8 mouse cellular contexts compared by ENCODE assay signal in the genomic region with DNA sequence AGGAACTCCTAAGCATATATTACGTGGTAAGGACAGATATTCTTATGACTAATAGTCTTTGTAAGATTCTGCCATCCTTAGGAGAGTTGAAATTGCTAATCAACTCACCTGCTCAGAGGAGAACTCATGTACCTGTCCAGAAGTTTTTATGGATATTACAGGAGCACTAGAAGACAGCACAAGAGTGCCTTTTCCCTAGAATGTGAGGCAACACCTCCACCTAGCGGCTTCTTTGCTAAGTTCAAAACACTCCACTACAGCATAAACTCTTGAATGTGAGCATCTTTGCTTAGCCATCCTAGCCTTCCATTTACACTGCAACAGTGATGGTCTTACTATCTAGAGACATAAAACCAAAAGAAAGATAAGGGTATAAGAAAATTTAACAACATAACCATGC.
DNase-seq lines count a peak whose midpoint lies in the region; ATAC-seq lines count a peak whose summit lies in the region.

No protein-coding gene starts in this region.

- H3K27me3 ChIP-seq in forebrain, embryonic 12.5 days, result no peaks in the 10 kb centered on the region
- no peaks in the 10 kb centered on the region for H3K27me3 ChIP-seq in kidney, embryonic 14.5 days (ENCODE audit: control insufficient read depth, insufficient read depth, low read length)
- H3K27me3 ChIP-seq in limb, embryonic 10.5 days (ENCODE audit: low read depth, poor library complexity, severe bottlenecking), result no peaks in the 10 kb centered on the region

- peak; percentile 72 for DNase-seq in testis, postnatal 10 days (ENCODE audit: low spot score)
- no peak for DNase-seq in testis, postnatal 14 days (ENCODE audit: low spot score)
- DNase-seq in adrenal gland, postnatal 25 days, result peak; percentile 30
- peak; percentile 53 for DNase-seq in limb, embryonic 10.5 days (ENCODE audit: low spot score)
- DNase-seq in retina, postnatal 1 day, result peak; percentile 84
- DNase-seq in spleen, postnatal 14 days (ENCODE audit: low spot score in 2 of 2), result no peak

- no peaks in the 10 kb centered on the region for H3K36me3 ChIP-seq in forebrain, embryonic 12.5 days (replicated peaks)
- no peaks in the 10 kb centered on the region for H3K36me3 ChIP-seq in kidney, embryonic 14.5 days (ENCODE audit: control insufficient read depth, insufficient read depth, low read length)
- H3K36me3 ChIP-seq in limb, embryonic 10.5 days, result no peaks in the 10 kb centered on the region

- H3K9me3 ChIP-seq in forebrain, embryonic 12.5 days, result no peaks in the 10 kb centered on the region
- no peaks in the 10 kb centered on the region for H3K9me3 ChIP-seq in kidney, embryonic 14.5 days (ENCODE audit: control insufficient read depth, low read length)
- H3K9me3 ChIP-seq in limb, embryonic 10.5 days (replicated peaks), result no peaks in the 10 kb centered on the region

- 44% methylated on average over 2 of the region's 2 CpGs for WGBS in forebrain, embryonic 12.5 days
- WGBS in kidney, embryonic 14.5 days, result 43% methylated on average over 2 of the region's 2 CpGs
- 47% methylated on average over 2 of the region's 2 CpGs for WGBS in limb, embryonic 10.5 days

- H3K9ac ChIP-seq in forebrain, embryonic 12.5 days, result no peak overlapping the region
- H3K9ac ChIP-seq in kidney, embryonic 14.5 days (ENCODE audit: low read depth, low read length), result no peak overlapping the region

- H3K4me2 ChIP-seq in forebrain, embryonic 12.5 days, result no peak overlapping the region
- H3K4me2 ChIP-seq in kidney, embryonic 14.5 days (replicated peaks; ENCODE audit: low read depth, low read length), result no peak overlapping the region

- no peak overlapping the region for H3K27ac ChIP-seq in forebrain, embryonic 12.5 days
- no peak overlapping the region for H3K27ac ChIP-seq in kidney, embryonic 14.5 days (ENCODE audit: low read depth, low read length)
- no peak overlapping the region for H3K27ac ChIP-seq in limb, embryonic 10.5 days

- H3K4me3 ChIP-seq in forebrain, embryonic 12.5 days (replicated peaks), result no peak overlapping the region
- H3K4me3 ChIP-seq in kidney, embryonic 14.5 days (ENCODE audit: low read length), result no peak overlapping the region
- no peak overlapping the region for H3K4me3 ChIP-seq in limb, embryonic 10.5 days

- peaks cover 3% of the 10 kb centered on the region; the same call in 1 of the 2 replicates for H3K4me1 ChIP-seq in forebrain, embryonic 12.5 days
- H3K4me1 ChIP-seq in kidney, embryonic 14.5 days (ENCODE audit: control insufficient read depth, insufficient read depth, low read length), result no peaks in the 10 kb centered on the region
- no peaks in the 10 kb centered on the region for H3K4me1 ChIP-seq in limb, embryonic 10.5 days

- peak; percentile 86; the same call in 1 of the 2 replicates for ATAC-seq in forebrain, embryonic 12.5 days (ENCODE audit: low FRiP score)
- peak; percentile 68; the same call in 1 of the 2 replicates for ATAC-seq in kidney, embryonic 14.5 days (ENCODE audit: low FRiP score, low TSS enrichment)

Comparison
In these comparisons a context has a peak if more than half of its experiments do, and no peak if none do; other contexts are left out.
1. DNase-seq: peak in testis, postnatal 10 days (single experiment), adrenal gland, postnatal 25 days (single experiment), limb, embryonic 10.5 days (single experiment) and retina, postnatal 1 day (single experiment); none in testis, postnatal 14 days (single experiment) and spleen, postnatal 14 days (0 of 2).